Mouse (Mus musculus): ENCODE measurements around the gene Gipr.

The Gipr gene

DNA sequence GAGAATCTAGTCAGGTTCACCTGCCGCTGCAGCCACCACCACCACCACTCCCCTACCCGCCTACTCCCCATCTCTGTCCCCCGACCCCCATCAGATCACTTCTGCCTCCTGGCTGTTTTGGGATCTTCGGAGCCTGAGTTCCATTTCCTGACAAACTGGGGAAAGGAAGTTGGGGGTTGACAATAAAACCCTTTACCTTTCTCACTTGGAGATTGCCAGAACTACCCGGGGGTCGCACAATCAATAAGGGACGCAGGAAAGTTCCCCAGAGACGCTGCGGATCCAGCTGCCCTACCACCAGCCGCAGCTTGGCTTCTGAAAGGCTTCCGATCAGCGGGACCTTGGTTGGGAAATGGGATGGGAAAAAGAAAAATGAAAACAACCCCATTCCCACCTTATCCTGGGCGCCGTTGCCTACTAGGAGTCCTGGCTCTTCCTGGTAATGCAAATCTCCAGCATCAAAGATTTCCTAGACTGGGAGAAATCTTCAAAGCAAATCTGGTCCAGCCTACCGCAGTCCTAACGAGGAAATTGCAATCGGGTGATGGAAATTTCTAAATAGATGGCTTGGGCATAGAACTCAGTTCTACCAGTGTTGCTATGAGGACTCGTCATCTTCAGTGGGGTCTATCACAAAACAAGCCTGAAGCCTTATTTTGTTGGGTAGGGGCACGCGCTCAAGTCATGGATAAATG lies 17.6 kb downstream of the Gipr start:
- no peak for DNase-seq

DNA sequence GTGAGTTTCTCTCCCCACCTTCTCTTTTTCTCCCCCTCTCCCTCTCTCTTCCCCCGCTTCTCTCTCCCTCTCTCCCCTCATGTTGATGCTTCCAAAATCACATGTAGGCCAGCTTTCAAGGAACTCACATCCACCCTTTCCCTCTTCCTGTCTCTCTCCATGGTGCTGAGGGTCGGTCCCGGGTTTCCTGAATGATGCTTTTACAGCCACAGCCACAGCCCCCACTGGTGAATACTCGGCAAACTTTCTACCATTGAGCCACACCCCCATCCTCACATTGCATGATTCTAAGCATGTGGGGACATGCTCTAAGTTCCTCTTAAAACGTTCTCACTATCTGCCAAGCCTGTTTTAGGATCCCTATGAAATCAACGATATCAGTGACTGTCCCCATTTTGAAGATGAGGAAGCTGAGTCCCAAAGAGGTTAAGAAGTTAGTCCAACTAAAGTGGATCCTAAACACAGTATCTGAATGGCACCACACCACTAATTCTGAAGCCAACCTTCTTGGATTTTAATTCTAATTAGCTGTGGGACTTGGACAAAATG lies 18.4 kb downstream of the Gipr start:
- DNase-seq: no peak

DNA sequence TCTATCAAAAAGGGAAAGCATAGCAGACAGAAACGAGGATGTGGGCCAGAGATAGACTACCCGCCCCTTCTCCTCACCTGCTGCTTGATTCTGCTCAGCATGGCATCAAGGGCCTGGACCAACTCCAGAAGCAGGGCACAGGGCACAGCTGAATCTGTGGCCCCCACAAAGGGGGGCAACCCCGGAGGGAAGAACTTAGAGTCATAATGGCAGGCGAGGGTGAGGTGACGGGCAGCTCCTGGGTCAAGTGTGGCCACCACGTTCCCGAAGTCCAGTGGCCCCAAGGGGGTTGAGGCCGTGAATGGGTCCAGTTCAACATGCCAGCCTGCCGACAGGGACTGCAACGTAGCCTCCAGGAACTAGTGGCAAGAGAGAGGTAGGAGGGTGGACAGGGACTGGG lies 19.1 kb downstream of the Gipr start:
- no peak for DNase-seq

DNA sequence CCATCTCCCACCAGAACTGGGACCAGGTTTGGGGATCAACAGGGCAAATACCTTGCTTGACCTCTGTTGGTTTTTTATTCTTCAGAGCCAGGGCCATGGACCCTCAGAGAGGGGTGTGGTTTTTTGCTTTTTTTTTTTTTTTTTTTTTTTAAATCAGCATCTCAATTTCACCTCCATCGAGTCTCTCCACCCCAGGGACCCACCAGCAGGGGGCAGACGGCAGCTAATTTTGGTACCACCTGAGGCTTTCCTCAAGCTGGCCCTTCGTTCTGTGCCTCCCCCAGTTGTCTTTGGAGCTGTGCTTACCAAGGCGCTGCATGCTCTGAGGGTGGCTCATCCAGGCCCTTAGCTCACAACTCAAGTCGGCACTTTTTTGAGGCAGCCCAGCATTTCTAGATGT lies 28.5 kb downstream of the Gipr start:
- peak in 1 of 2 experiments; percentile 68 for DNase-seq

DNA sequence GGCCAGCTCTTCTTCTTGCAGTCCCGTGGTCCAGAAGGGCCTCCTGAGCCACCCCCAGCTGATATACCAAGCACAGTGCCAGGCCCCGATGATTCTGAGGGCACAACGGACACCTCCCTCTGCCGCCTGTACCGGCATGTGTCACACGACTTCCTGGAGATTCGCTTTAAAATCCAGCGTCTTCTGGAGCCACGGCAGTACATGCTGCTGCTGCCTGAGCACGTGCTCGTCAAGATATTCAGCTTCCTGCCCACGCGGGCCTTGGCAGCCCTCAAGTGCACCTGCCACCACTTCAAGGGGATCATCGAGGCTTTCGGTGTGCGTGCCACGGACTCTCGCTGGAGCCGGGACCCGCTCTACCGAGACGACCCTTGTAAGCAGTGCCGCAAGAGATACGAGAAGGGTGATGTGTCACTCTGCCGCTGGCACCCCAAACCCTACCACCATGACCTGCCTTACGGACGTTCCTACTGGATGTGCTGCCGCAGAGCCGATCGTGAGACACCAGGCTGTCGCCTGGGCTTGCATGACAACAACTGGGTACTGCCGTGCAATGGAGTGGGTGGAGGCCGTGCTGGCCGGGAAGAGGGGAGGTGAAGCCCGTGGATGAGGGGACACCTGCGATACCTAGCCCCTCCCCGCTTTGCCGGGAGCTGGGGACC lies 29.1 kb downstream of the Gipr start:
- DNase-seq: no peak

DNA sequence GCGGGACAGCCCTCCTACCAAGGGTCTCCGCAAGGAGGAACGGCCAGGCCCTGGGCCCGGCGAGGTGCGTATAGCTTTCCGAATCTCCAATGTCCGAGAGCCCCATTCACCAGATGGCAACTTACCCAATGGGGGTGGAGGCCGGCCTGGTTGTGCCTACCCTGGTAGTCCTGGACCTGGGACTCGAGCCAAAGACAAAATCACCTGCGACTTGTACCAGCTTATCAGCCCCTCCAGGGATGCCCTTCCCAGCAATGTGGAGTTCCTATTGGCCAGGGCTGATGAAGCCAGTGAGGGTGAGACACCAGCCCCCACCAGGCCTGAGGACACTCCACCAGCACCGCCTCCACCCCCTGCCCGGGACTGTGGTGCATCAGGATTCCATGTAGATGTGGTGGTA lies 29.8 kb downstream of the Gipr start:
- peak in 1 of 2 experiments; percentile 39 for DNase-seq

DNA sequence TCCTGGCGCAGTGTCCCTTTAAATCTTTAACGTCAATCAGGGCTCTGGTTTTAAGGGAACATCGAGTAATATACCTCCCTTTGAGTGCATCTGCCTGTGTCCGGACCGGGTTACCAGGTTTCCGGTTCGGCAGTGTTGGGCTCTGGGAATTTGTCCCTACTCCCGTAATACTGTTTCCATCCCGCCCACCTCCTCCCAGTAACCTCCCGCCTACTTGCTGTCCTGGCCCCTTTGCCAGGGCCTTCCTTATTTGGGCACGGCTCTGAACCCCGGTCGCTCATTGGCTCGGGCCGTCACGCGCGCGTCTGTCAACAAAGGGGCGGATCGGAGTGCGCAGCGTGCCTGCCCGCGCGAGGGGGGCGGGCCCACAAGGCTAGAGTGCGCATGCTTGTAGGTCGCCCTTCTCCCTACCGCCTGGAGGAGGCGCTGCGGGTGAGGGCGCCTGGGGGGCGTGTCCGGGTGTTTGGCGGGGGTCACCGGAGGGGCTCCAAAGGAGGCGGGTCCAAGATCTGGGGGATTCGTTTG lies 34.5 kb downstream of the Gipr start:
- DNase-seq: peak; percentile 96 to 98

DNA sequence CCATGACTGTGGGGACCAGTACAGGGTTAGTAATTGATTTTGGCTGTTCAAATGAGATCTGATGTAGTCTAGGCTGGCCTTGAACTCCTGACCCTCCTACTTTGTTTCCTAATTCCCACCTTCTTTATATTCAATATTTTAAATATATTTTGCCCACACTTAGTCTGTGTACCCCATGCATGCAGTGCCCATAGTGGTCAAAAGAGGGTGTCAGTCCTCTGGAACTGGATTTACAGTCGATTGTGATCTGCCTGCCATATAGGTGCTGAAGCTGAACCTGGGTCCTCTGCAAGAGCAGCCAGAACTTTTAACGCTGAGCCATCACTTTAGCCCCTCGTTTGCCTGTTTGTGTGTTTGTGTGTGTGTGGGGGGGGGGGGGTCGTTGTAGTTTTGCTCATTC lies 35.3 kb downstream of the Gipr start:
- peak in 1 of 2 experiments; percentile 44 for DNase-seq

DNA sequence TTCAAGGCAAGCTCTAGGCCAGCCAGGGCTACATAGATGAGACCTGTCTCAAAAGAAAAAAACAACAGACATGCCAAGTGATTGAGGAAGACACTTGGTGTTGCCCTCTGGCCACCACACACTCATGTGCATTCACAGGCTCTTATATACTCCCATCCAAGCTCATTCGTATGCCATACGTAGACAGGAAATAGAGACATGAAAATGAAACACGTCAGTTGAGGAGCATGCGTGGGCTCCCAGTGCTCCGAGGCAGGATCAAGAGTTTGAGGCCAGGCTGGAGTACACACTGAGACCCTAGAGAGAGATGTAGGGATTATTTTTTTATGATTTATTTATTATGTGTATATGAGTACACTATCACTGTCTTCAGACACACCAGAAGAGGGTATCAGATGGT lies 36.5 kb downstream of the Gipr start:
- DNase-seq: no peak

DNA sequence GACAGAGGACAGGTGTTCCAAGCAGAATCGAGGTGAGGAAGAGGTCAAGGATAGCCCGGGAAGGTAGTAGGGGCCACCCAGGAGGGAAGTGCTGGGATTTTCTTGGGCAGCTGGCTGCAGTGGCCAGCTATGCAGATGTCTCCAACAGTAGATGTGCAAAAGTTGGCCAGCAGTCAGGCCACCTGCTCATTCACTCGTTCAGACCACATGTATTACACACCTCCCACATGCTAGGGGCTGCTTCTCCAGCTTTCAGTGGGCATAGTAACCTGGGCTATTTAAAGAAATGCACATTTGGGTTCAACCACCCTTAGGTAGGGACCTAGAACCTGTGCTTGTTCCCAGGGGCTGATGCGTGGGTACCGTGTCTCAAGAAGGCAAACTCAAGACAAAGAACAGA lies 38.2 kb downstream of the Gipr start:
- DNase-seq: no peak

DNA sequence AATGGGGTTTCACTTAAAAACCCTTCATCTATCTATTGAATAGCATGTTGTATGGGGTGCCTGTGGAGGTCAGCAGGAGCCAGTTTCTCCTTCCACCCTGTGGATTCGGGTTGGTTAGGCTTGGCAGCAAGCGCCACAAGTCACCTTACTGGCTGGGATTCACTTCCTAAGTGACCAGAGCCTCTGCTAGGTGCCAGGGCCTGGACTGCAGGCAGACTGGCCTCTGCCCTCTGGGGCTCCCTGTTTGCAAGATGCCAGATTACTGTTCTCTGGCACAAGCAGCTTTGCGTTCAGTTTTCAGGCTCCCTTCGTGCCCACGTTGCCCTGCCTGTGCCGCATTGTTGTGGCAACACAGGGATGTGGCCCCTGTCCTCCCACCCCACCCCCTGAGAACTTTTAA lies 41.2 kb downstream of the Gipr start:
- DNase-seq: no peak

DNA sequence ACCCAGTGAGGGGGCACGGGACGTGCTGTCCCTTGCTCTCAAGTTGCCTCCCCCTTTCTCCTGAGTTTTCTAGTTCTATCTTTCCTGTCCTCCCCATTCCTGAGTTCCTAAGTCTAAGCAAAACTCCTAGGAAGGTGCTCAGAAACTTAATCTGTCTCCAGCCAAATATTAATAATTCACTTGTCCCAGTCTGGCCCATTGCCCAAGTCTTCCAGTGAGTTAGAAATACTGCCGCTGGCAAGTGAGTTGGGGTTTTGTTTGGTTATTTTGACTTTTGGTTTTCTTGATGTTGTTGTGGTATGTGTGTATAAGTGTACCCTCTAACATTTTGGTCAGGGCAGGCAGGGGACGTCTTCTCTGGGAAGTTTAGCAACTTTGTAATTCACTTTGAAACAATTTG lies 44.2 kb downstream of the Gipr start:
- no peak for DNase-seq

DNA sequence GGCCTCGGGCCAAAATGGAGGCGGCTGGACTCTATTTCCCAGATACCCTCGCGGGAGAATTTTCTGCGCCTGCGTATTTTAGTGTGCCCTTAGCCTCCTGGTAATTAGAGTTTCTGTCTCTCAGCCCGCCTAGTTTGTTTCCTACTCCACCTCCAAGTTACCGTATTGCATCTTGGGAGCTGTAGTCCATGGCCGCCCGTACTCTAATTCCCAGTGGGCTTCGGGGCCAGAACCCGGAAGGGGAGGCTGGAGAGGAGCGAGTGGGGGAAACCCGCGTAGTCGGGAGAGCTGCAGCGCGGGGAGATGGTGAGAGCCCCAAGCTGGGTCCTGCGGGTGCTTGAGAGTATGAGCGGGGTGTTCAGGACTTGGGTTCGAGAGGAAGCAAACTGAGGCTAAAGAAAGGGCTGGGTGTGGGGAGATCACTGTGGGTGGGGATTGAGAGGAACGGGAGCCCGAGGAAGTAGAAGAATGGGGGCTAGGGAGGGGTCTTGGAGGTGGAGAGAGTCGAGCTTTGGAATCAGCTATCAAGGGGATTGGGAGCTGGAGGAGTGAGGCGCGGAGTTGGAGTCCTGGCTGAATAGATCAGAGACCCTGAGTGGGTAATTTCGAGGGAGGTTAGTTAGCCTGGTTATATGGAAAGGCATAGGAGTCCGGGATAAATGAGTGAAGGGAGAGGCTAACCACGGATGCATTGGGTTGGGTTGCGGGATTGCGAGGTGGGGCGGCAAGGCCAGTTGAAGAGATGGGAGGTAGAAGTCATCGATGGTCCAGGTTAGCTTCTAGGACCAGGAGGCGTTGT lies 46.1 kb downstream of the Gipr start, which contains the start of gene Fbxo46:
TSS of gene Fbxo46 (plus strand) at position 229 of the 799 bp plus-strand sequence.
- peak; percentile 87 to 92 for DNase-seq

DNA sequence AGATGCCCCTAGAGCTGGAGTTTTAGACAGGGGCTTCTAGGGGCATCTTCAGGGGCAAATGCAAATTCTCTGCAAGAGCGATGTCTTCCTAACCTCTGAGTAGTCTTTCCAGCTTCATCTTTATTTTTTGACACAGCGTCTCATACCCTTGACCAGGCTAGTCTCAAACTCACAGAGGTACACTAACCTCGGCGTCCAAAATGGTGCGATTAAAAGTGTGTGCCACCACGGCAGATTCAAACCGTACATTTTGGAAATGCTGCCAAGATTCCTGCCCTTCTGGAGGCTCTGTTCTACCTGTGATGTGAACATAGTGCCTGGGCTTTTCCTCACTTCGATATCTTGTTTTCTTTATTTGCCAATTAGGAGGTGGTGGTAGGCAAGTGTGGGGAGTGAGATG lies 46.8 kb downstream of the Gipr start:
- peak in 1 of 2 experiments; percentile 19 for DNase-seq

DNA sequence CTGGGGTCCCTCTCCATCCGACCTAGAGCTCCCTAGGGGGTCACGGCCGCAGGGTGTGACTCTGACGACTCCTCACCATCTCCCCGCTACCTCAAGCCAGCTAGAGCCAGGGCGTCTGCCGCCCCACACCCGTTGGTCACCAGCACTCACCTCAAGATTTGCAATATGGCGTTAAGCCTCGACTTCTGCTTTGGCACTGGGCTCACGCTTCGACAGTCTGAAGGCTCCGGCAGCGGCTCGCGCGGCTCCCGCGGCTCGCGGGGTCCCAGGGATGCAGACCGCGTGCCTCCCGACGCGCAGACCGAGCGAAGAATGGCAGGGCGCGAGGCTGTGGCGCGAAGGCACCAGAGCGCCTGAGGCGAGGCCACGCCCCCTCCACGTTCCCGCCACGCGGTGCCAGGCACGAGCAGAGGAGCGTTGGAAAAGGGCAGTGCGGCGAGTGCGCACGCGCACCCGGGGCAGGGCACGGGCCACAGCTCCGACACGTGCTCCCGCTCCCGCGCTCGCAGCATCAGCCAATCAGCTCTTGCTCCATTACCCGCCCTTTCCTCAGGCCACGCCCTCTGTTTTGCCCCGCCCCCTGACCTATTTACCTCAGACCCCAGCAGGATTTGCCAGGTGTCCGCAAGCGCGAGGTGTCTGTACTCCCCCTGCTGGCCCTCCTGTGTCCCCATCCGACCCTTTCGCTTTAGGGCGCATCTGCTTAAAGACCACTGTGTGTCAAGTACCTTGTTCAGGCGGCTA lies 47.7 kb downstream of the Gipr start, which contains the start of gene Gm4969:
TSS of gene Gm4969 (minus strand) at position 341 of the 744 bp plus-strand sequence.
- peak; percentile 58 to 76 for DNase-seq

DNA sequence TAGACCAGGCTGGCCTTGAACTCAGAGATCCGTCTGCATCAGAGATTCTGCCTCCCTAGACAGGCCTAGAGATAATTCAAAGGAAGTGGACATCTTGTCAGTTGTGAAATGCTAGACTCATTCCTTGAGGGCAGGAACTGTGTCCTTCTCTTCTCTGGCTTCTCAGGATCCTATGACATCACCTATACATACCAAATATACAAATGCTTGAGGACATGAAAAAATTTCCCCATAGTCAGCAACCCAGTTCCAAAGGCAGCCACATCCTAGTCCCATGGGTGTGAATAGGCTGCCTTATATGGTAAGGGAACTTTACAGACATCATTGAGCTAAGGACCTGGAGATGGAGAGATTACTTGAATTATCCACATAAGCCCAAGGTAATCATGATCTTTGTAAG lies 56.4 kb downstream of the Gipr start:
- DNase-seq: no peak

DNA sequence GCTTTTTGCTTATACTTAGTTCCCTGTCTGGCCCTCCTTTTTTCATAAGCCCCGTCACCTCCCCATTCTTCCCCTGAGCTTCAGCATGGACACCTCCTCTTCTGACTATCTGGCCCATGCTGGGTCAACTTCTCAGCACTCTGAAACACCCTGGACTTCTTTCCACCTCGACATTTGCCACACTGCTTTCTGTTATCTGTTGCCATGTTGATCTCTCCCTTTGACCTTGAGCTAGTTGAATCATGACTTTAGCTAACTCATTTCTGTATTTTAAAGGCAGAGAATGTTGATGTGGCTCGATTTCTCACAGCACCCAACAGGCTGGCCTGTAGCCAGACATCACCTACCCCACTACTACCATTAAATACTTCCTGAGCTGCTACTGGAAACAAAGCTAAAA lies 58.5 kb downstream of the Gipr start:
- no peak for DNase-seq
